Mouse (Mus musculus) embryonic fibroblast, embryonic 13.5 days (primary cell): ENCODE data around the gene Sparcl1.

Experiments used
- CTCF ChIP-seq: IDR thresholded peaks from 2 replicates; pipeline ENCODE4 v1.5.1; 2011; ENCODE audit warnings: mild to moderate bottlenecking, control low read depth, low read length, moderate library complexity, borderline replicate concordance; ENCODE audit not compliant: insufficient read depth
- POLR2A ChIP-seq: IDR thresholded peaks from 2 replicates; pipeline ENCODE4 v1.6.1; 2011; ENCODE audit warnings: low read depth, mild to moderate bottlenecking, control low read depth, low read length, moderate library complexity

DNA sequence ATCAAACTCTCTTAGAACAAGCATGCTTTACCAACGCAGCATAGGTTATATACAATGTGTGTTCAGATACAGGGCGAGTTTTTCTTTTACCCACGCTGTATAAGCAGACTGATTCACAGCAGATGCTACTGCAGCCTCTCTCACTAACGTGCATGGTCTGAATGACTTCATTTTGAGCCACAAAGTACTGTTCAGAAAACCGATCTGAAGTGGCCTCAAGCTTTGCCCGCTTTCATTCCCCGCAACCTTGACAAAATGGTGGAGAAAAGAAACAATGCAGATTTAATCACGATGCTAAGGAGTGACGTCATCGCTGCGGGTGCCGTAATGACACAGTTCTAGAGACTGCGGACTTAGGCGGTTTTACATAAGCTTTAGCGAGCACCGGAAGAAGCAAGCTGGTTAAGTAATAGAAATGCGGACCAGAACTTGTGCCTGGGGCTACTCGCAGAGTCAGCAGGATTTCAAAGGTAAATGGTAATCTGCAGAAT, 4.6 kb downstream of the Sparcl1 start:
- no peak for TF ChIP-seq POLR2A
- TF ChIP-seq CTCF: no peak
